Mouse (Mus musculus) bone marrow macrophage, adult 2 months (primary cell): ENCODE data around the gene Slc35d2.

Experiments used
- CTCF ChIP-seq: IDR thresholded peaks from 2 replicates; pipeline ENCODE4 v1.5.1; 2012; ENCODE audit warnings: low read depth, mild to moderate bottlenecking, low read length, moderate library complexity
- POLR2A ChIP-seq: IDR thresholded peaks from 2 replicates; pipeline ENCODE4 v1.6.1; 2012; ENCODE audit warnings: mild to moderate bottlenecking, low read depth, low read length, borderline replicate concordance

- TF ChIP-seq CTCF (no peak), POLR2A (no peak)
Measured at GRCm38 (mm10) chr13:64126316-64126715, 2.9 kb downstream of the Slc35d2 start.
